Mouse (Mus musculus) regulatory T cell (primary cell): ENCODE measurements around the gene Ror2.

Source experiments
- in situ Hi-C: fragments of 300-600 bp; cut with MboI, MseI; formaldehyde crosslinking; loops from one replicate; pipeline ENCODE4 v1.15.1; 2025; ENCODE audit warnings: high pct_unique_total_duplicates

The Ror2 gene

DNA sequence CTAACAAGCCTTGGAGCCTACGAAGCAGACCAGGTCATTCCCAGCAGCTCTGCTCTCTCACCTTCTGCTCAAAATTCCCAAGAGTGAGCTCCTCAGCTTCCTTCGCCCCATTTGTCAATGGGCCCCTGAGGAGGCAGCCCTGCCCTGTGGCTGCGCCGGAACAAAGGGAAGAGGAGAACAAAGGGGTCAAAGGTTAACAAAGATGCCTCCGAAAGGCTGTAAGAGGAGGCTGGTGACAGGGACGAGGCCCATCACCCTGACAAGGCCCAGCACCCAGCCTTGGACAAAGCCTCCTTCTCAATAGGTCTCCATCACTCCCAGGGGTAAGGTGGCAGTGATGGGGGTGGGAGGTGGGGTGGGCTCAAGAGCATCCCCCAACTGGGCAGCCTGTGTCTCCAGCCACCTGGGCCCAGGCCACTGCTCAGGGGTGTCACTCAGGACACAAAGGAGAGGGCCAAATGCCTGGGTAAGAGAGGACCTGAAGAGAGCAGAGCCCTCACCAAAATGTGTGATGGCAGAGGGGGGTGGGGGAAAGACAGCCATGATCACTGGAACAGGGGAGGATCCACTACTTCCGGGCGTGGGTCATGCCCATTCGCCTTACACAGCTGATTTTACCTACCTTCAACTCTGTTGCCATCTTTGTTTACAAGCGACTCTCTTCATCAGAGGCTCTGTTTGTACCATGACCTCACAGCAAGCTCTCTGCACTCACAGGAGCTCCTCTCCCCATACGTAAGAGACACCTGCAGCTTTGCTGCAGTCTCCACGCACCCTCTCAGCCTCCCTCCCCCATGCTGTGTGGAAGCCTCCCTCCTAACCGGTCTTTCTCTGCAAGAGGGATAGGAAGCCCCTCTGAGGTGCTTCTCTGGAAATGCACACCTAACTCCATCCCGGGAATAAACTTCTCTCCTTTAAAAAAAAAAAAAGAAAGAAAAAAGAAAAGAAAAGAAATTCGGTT is 51.8 kb downstream of the Ror2 start:
- in situ Hi-C loops: no loop called here

DNA sequence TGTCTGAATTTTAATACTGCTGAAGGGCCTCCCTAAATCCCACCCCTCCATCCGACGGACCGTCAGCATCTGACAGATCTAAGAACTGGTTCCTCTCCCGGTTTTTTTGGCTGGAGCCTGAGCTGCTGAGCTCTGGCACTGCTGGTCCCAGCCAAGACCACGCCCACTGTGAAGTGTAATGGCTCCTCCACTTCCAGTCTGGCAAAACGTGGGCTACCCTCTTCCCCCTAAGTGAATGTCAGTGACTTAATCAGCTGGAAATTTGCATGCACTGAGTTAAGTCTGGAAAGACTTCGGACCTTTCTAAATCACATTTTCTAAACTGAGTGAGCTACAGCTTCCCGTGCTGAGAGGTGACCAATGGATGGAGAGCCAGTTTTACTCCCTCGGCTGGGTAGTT is 52.5 kb downstream of the Ror2 start:
- in situ Hi-C loops: no loop called here

- in situ Hi-C loops: no loop called here
Observed at GRCm38 (mm10) chr13:53232419-53232818, 53.5 kb downstream of the Ror2 start.

GRCm38 (mm10) chr13:53230446-53231161 is 55.3 kb downstream of the Ror2 start:
- in situ Hi-C loops: no loop called here

- in situ Hi-C loops: no loop called here
Observed at GRCm38 (mm10) chr13:53227019-53227418, 58.9 kb downstream of the Ror2 start.

GRCm38 (mm10) chr13:53226461-53226860 is 59.5 kb downstream of the Ror2 start:
- in situ Hi-C loops: no loop called here

GRCm38 (mm10) chr13:53225925-53226324 is 60.0 kb downstream of the Ror2 start:
- in situ Hi-C loops: no loop called here

DNA sequence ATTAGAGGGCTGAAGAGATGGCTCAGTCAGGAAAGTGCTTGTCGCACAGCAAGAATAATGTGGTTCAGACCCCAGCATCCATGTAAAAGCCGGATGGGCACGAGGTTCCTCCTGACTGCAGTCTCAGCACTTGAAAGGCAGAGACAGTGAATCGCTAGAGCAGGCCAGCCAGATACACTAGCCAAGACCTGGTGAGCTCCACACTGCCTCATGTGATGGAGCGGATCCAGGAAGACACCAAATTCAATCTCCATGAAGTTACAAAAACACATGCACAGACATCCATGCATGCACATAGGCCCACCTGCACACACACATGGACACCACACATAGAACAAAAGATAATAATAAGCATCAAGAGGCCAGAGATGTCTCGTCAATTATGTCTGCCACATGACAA is 64.7 kb downstream of the Ror2 start:
- in situ Hi-C loops: no loop called here

DNA sequence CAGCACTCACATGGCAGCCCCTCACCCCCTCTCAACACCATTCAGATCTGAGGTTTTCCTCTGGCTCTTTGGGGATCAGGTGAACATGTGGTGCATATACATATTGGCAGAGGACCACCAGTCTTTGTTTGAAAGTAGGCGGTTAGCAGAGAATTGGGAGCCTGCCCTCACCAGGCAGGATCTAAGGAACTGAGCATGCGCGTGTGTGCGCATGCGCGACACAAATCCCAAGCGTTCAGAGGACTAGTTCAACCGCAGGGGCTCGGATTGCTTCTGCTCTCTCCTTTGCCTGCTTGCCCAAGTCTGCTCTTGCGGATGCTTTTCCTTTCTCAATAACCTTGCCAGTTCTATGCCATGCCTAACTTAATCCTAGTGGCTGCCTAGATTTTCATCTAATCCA is 66.0 kb downstream of the Ror2 start:
- in situ Hi-C loops: no loop called here

GRCm38 (mm10) chr13:53219391-53219790 is 66.5 kb downstream of the Ror2 start:
- in situ Hi-C loops: no loop called here

- in situ Hi-C loops: no loop called here
Observed at GRCm38 (mm10) chr13:53217396-53217975, 68.4 kb downstream of the Ror2 start.

- in situ Hi-C loops: no loop called here
Observed at GRCm38 (mm10) chr13:53211971-53212733, 73.8 kb downstream of the Ror2 start.

- in situ Hi-C loops: no loop called here
Observed at GRCm38 (mm10) chr13:53208556-53208955, 77.4 kb downstream of the Ror2 start.

DNA sequence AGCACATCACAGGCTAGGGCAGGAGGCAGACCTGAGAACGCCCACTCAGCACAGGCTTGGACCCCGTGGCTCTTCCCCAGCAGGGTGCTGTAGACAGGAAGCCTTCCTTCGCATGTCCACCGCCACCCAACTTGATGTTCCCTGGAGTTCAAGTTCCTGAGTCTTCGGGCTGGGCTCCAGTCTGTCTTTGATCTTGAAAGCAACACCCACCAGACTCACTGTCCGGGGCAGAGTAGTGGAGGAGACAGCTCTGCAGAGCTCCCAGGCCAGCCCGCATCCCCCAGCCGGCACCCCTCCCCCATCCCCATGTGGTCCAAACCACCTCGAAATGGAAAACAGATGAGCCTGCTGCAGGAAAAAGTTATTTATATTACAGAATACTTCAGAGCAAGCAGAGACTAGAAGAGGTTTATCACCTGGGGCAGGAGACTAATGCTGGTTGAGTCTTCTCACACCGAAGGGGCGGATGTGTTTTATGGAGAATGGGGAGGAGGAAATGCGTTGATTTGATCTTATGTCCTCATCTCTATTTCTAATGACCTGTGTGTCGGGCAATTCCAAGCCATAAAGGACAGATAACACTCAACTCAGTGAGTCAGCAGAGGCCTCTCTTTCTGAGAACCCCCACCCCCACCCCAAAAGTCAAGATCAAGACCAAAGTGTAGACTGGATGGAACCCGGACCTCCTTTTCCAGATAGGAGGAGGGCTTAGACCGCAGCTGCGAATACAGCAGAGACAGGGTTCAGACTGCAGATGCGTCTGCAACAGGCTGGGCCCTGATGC is 80.6 kb downstream of the Ror2 start:
- in situ Hi-C loops: no loop called here

DNA sequence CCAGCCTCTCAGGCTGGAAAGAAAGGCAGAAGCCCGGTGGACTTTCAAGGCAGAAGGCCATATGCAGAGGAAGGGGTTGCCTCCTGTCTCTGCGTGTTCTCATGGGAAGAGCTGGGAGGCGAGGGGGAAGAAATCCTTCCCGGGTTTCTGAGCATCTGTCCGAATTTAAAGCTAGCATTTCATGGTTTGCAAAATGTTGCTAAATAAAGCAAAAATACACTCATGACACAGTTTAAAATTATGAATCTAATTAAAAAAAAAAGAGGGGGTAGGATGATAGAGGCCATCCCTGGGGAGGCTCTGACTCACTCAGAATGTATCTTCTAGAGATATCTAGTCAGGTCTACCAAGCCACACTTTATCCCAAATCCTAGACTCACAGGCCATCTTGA is 83.5 kb downstream of the Ror2 start:
- in situ Hi-C loops: no loop called here

GRCm38 (mm10) chr13:53201628-53202438 is 84.1 kb downstream of the Ror2 start:
- in situ Hi-C loops: no loop called here

- in situ Hi-C loops: no loop called here
Observed at GRCm38 (mm10) chr13:53200121-53200520, 85.8 kb downstream of the Ror2 start.

DNA sequence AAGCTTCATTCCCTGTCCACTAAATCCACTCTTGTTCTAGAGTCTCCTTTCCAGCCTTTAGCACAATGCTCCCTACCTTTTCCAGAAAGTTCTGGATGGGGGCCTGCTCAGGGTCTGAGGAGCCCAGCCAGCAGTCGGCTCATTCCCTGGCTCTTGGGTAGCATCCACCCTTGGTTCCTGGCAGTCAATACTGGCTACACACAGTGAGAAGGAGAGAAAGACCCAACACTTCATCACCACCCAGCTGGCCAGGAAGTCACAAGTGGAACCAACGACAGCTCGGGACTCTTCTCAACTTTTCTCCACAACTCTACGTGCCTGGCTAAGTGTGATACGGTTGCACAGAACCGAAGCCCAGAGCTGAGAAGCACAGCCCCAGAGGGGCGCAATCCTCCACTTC is 86.7 kb downstream of the Ror2 start:
- in situ Hi-C loops: no loop called here

DNA sequence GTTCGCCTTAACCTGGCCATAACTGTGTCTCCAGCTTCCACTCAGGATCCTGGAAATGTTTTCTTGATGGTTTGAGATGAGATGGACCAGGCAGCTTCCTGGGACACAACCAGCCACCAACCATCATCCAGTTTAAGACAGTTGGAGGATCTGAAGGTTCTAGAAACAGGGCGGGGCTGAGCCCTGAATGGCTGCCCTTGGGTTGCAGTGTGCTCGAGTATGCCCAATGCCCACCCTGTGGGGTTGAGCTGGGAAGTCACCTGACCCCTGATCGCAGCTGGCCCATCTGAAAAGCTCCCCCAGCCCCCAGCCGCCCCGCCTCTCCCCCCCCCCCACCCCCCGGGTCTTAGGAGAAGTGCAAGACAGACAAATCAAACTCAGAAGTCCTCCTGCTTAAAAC is 89.2 kb downstream of the Ror2 start:
- in situ Hi-C loops: no loop called here
